Mouse (Mus musculus): ENCODE measurements around the gene Gm28053. TPM values are rescaled to one million over a fixed set of nuclear protein-coding genes. Genes with fewer than 3 reads are reported as not detected.
A peak's percentile ranks its signal among the peaks of the same experiment; 100 is the strongest.

The Gm28053 gene
- polyA plus RNA-seq, 1 experiment, result 0.43 TPM

DNA sequence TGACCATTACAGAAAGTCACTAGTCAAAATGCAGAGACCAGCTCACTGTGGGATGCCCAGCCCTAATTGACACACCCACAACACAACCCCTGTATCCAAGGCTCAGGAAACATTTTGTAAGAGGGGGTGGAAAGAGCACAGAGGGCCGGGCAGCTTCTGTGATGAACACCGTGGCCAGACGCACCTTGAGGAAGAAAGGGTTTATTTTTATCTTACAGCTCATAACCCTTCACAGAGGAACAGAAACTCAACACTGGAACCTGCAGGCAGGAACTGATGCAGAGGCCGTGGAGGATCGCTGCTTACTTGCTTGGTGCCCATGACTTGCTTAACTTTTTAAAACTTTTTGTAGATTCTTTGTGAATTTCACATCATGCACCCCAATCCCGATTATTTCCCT lies 25.4 kb upstream of the Gm28053 start:
- H3K27me3 ChIP-seq (ENCODE audit: control insufficient read depth, insufficient read depth, low read length), result no peaks in the 10 kb centered on the region
- peak overlapping the region; percentile 84 for H3K27ac ChIP-seq (ENCODE audit: insufficient read depth, low read length)
- no peak overlapping the region for H3K4me3 ChIP-seq (ENCODE audit: extremely low read depth, insufficient read depth, insufficient read length)
- peaks cover 18% of the 10 kb centered on the region for H3K36me3 ChIP-seq (ENCODE audit: control insufficient read depth, insufficient read depth, low read length)
- H3K4me1 ChIP-seq (ENCODE audit: control insufficient read depth, insufficient read depth, insufficient read length), result peaks cover 19% of the 10 kb centered on the region
- peak; percentile 61 to 62 for DNase-seq (ENCODE audit: low read depth in 1 of 2, low spot score in 2 of 2)
- TF ChIP-seq POLR2A (IDR thresholded peaks at IDR 0.05; ENCODE audit: low read depth, low read length), result no peak; the same call in 1 of the 2 replicates
- TF ChIP-seq CTCF (IDR thresholded peaks at IDR 0.05; ENCODE audit: extremely low read depth, insufficient read depth, insufficient read length, insufficient replicate concordance), result no peak
- WGBS, result 25% methylated on average over 6 of the region's 6 CpGs

DNA sequence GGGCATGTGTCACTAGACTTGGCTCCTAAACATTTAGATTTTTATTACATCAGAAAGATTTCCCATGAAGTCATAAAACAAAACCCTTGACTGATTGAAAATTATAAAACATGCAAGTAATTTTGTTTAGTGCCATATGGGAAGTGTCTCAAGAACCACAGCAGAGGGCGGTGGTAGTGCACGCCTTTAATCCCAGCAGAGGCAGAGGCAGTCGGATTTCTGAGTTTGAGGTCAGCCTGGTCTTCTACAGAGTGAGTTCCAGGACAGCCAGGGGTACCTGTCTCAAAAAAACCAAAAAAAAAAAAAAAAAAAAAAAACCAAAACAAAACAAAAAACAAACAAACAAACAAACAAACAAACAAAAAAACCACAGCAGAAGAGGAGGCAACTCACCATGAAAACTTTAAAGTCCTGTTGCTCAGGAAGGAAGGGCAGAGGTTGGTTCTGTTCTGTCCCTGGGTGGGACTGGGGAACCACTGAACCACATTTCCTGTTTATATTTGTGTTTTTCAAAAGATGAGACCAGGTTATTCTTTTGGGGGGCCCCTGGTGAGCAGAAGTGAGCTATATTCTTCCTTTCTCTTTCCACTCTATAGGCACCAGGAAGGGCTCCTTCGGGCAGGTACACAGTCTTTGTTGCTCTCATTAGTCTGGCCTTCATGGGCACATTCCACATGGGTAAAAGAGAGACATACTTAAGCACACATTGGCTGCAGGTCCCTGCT lies 21.4 kb upstream of the Gm28053 start:
- WGBS, result 86% methylated on average over 4 of the region's 4 CpGs
- H3K36me3 ChIP-seq (ENCODE audit: control insufficient read depth, insufficient read depth, low read length), result peaks cover 9% of the 10 kb centered on the region
- H3K27me3 ChIP-seq (ENCODE audit: control insufficient read depth, insufficient read depth, low read length), result no peaks in the 10 kb centered on the region
- H3K27ac ChIP-seq (ENCODE audit: insufficient read depth, low read length), result peak overlapping the region; percentile 81
- H3K4me1 ChIP-seq (ENCODE audit: control insufficient read depth, insufficient read depth, insufficient read length), result peaks cover 43% of the 10 kb centered on the region
- H3K4me3 ChIP-seq (ENCODE audit: extremely low read depth, insufficient read depth, insufficient read length), result no peak overlapping the region
- peak in 1 of 2 experiments; percentile 6 for DNase-seq (ENCODE audit: low read depth in 1 of 2, low spot score in 2 of 2)
- TF ChIP-seq CTCF (IDR thresholded peaks at IDR 0.05; ENCODE audit: extremely low read depth, insufficient read depth, insufficient read length, insufficient replicate concordance), result no peak
- no peak for TF ChIP-seq POLR2A (IDR thresholded peaks at IDR 0.05; ENCODE audit: low read depth, low read length)

GRCm38 (mm10) chr6:48697555-48697930 lies 20.9 kb upstream of the Gm28053 start:
- WGBS, result 53% methylated on average over 1 of the region's 1 CpGs
- no peak for TF ChIP-seq POLR2A (IDR thresholded peaks at IDR 0.05; ENCODE audit: low read depth, low read length)
- no peak for TF ChIP-seq CTCF (IDR thresholded peaks at IDR 0.05; ENCODE audit: extremely low read depth, insufficient read depth, insufficient read length, insufficient replicate concordance)
- H3K4me1 ChIP-seq (ENCODE audit: control insufficient read depth, insufficient read depth, insufficient read length), result peaks cover 46% of the 10 kb centered on the region; the same call in 1 of the 2 replicates

GRCm38 (mm10) chr6:48698066-48698856 lies 20.1 kb upstream of the Gm28053 start:
- 44% methylated on average over 7 of the region's 7 CpGs for WGBS
- peaks cover 19% of the 10 kb centered on the region for H3K36me3 ChIP-seq (ENCODE audit: control insufficient read depth, insufficient read depth, low read length)
- peaks cover 52% of the 10 kb centered on the region; the same call in 1 of the 2 replicates for H3K4me1 ChIP-seq (ENCODE audit: control insufficient read depth, insufficient read depth, insufficient read length)
- no peak for TF ChIP-seq CTCF (IDR thresholded peaks at IDR 0.05; ENCODE audit: extremely low read depth, insufficient read depth, insufficient read length, insufficient replicate concordance)
- TF ChIP-seq POLR2A (IDR thresholded peaks at IDR 0.05; ENCODE audit: low read depth, low read length), result no peak
- DNase-seq (ENCODE audit: low read depth in 1 of 2, low spot score in 2 of 2), result peak in 1 of 2 experiments; percentile 2
- H3K4me3 ChIP-seq (ENCODE audit: extremely low read depth, insufficient read depth, insufficient read length), result no peak overlapping the region
- no peaks in the 10 kb centered on the region for H3K27me3 ChIP-seq (ENCODE audit: control insufficient read depth, insufficient read depth, low read length)
- peak overlapping the region; percentile 92 for H3K27ac ChIP-seq (ENCODE audit: insufficient read depth, low read length)

More at GRCm38 (mm10) chr6:48697555-48697930, 20.9 kb upstream of the Gm28053 start:
- peaks cover 12% of the 10 kb centered on the region for H3K36me3 ChIP-seq (ENCODE audit: control insufficient read depth, insufficient read depth, low read length)
- H3K27ac ChIP-seq (ENCODE audit: insufficient read depth, low read length), result peak overlapping the region; percentile 81
- no peak overlapping the region for H3K4me3 ChIP-seq (ENCODE audit: extremely low read depth, insufficient read depth, insufficient read length)
- H3K27me3 ChIP-seq (ENCODE audit: control insufficient read depth, insufficient read depth, low read length), result no peaks in the 10 kb centered on the region
- DNase-seq (ENCODE audit: low read depth in 1 of 2, low spot score in 2 of 2), result no peak

GRCm38 (mm10) chr6:48698888-48699287 lies 19.5 kb upstream of the Gm28053 start:
- TF ChIP-seq POLR2A (IDR thresholded peaks at IDR 0.05; ENCODE audit: low read depth, low read length), result no peak
- TF ChIP-seq CTCF (IDR thresholded peaks at IDR 0.05; ENCODE audit: extremely low read depth, insufficient read depth, insufficient read length, insufficient replicate concordance), result no peak
- Histone ChIP-seq H3K4me1 (ENCODE audit: control insufficient read depth, insufficient read depth, insufficient read length) (peaks cover 52% of the 10 kb centered on the region; the same call in 1 of the 2 replicates), H3K27me3 (ENCODE audit: control insufficient read depth, insufficient read depth, low read length) (no peaks in the 10 kb centered on the region), H3K27ac (ENCODE audit: insufficient read depth, low read length) (peak overlapping the region; percentile 92), H3K36me3 (ENCODE audit: control insufficient read depth, insufficient read depth, low read length) (peaks cover 20% of the 10 kb centered on the region), H3K4me3 (ENCODE audit: extremely low read depth, insufficient read depth, insufficient read length) (no peak overlapping the region)
- 11% methylated on average over 3 of the region's 3 CpGs for WGBS
- peak in 1 of 2 experiments; percentile 12 for DNase-seq (ENCODE audit: low read depth in 1 of 2, low spot score in 2 of 2)

DNA sequence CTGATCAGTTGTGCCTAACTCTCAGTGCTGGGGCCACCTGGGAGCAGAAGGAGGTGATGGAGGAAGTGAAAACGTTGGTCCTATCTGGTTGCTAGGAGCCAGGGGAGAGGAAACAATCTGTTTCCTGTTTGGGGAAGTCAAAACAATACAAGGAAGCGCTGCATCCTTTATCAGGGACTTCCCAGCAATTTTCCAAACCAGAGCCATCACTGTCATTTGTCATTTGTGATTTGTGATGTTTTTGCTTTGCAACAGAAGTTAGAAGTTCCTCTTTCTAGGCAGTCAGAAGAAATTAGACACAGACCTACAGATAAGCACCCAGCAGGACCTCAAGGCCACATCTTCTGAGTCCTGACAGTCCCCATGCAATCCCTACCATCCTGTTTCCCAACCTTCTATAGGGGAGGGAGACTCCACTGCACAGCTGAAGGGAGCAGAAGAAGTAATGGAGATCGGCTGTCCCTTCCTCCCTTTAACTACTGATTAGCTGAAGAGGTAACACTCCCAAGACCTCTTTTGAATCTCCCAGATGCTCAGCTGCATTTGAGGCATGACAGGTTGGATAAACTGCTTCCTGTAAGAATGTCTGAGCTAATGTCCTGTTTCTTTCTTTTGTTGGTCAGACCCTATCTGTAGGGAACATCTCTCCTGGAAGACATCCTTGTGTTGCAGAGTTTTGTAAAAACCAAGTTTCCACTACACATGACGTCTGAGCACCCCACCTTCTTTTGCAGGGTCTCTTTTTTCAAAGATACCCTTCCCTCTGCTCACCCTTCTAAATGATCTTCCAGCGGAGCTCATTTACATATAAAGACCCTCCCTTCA lies 17.9 kb upstream of the Gm28053 start:
- peak; percentile 63 to 77 for DNase-seq (ENCODE audit: low read depth in 1 of 2, low spot score in 2 of 2)
- Histone ChIP-seq H3K27me3 (ENCODE audit: control insufficient read depth, insufficient read depth, low read length) (no peaks in the 10 kb centered on the region), H3K4me1 (ENCODE audit: control insufficient read depth, insufficient read depth, insufficient read length) (peaks cover 57% of the 10 kb centered on the region; the same call in 1 of the 2 replicates), H3K27ac (ENCODE audit: insufficient read depth, low read length) (peak overlapping the region; percentile 84), H3K4me3 (ENCODE audit: extremely low read depth, insufficient read depth, insufficient read length) (no peak overlapping the region), H3K36me3 (ENCODE audit: control insufficient read depth, insufficient read depth, low read length) (peaks cover 35% of the 10 kb centered on the region)
- peak; percentile 23 for TF ChIP-seq POLR2A (IDR thresholded peaks at IDR 0.05; ENCODE audit: low read depth, low read length)
- TF ChIP-seq CTCF (IDR thresholded peaks at IDR 0.05; ENCODE audit: extremely low read depth, insufficient read depth, insufficient read length, insufficient replicate concordance), result no peak
- WGBS, result 16% methylated on average over 5 of the region's 5 CpGs
